Mouse (Mus musculus) embryonic fibroblast, embryonic 13.5 days (primary cell): ENCODE results near the gene Zc3h15.

Source experiments
- CTCF ChIP-seq: IDR thresholded peaks from 2 replicates; pipeline ENCODE4 v1.5.1; 2011; ENCODE audit warnings: mild to moderate bottlenecking, control low read depth, low read length, moderate library complexity, borderline replicate concordance; ENCODE audit not compliant: insufficient read depth
- POLR2A ChIP-seq: IDR thresholded peaks from 2 replicates; pipeline ENCODE4 v1.6.1; 2011; ENCODE audit warnings: low read depth, mild to moderate bottlenecking, control low read depth, low read length, moderate library complexity

- TF ChIP-seq CTCF (no peak), POLR2A (no peak)
Observed at GRCm38 (mm10) chr2:83694061-83694460, 49.8 kb downstream of the Zc3h15 start.
